Comparison of ENCODE assay signal across 17 mouse cellular contexts in the genomic region with DNA sequence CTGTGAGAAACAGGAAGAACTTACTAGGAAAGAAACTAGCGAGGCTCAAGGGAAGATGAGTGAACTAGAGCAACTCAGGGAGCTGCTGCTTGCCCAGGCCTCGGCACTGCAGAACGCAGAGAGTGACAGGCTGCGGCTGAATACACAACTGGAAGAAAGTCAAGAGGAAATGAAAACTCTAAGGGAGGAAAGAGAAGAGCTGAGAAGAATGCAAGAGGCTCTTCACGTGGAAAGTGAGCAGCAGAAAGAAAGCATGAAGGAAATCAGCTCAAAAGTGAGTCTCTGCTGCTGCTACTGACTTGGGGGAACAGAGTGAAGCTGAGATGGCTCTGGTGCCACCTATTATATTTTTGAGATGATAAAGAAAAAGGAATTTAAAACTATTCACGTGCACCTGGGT. TPM values are rescaled to one million over a fixed set of nuclear protein-coding genes. Genes with fewer than 3 reads are reported as not detected.
"Had no signal": no experiment of that assay in that cellular context is flagged by ENCODE, and none has a peak within 500 bp of the region (broad histone marks: within the 10 kb centered on the region; RNA-seq: fewer than 3 reads in every experiment).

No protein-coding gene starts in this region.

- H3K4me2 ChIP-seq: neural tube, embryonic 13.5 days; neural tube, embryonic 15.5 days; stomach, embryonic 15.5 days had no signal

- H3K27ac ChIP-seq: neural tube, embryonic 13.5 days; neural tube, embryonic 15.5 days; stomach, embryonic 15.5 days; stomach, postnatal 0 days had no signal

- H3K4me3 ChIP-seq: neural tube, embryonic 13.5 days; neural tube, embryonic 15.5 days; stomach, embryonic 15.5 days had no signal

- H3K9ac ChIP-seq: neural tube, embryonic 13.5 days; neural tube, embryonic 15.5 days; stomach, embryonic 15.5 days had no signal

- H3K9me3 ChIP-seq: neural tube, embryonic 13.5 days; neural tube, embryonic 15.5 days; stomach, embryonic 15.5 days had no signal

- H3K4me1 ChIP-seq: neural tube, embryonic 13.5 days; neural tube, embryonic 15.5 days; stomach, embryonic 15.5 days had no signal

- H3K36me3 ChIP-seq: neural tube, embryonic 15.5 days had no signal

- H3K27me3 ChIP-seq: neural tube, embryonic 13.5 days; neural tube, embryonic 15.5 days; stomach, embryonic 15.5 days had no signal

- DNase-seq: retina, postnatal 1 day; right cerebral cortex, adult 18-20 months; right cerebral cortex, postnatal 14 days; right cerebral cortex, postnatal 25 days; right cerebral cortex, postnatal 4 days; spleen, adult 18-20 months; thymus, adult 18-20 months; thymus, adult 2 months; thymus, postnatal 14 days; thymus, postnatal 25 days; thymus, postnatal 36 days; thymus, postnatal 4 days had no signal

RNA-seq across cellular contexts. Expression of gene Bdh2, which starts 34.2 kb away (rescaled TPM):
- total RNA-seq: neutrophil, adult 5-6 weeks had no signal
